Mouse (Mus musculus) neural tube, embryonic 15.5 days (tissue): Measurements from ENCODE around the gene B3glct. TPM values are rescaled to one million over a fixed set of nuclear protein-coding genes. Genes with fewer than 3 reads are reported as not detected.

Experiments used
- ATAC-seq: fragments of 200-750 bp; cut with Nextera tagmentation; 2 replicates; pipeline ENCODE4 v1.8.0; 2017; ENCODE audit warnings: mild to moderate bottlenecking, moderate TSS enrichment, moderate library complexity; ENCODE audit not compliant: low FRiP score
- H3K27ac ChIP-seq: fragments of 300-500 bp; sonication (generic); replicated peaks from 2 replicates; pipeline ENCODE4 v1.5.1; 2015; ENCODE audit warnings: mild to moderate bottlenecking, inconsistent platforms
- H3K27me3 ChIP-seq: fragments of 300-500 bp; sonication (generic); replicated peaks from 2 replicates; pipeline ENCODE4 v1.6.1; 2015; ENCODE audit warnings: inconsistent platforms
- H3K36me3 ChIP-seq: fragments of 300-500 bp; sonication (generic); 2 replicates; pipeline ENCODE4 v1.6.1; 2015; ENCODE audit warnings: inconsistent platforms
- H3K4me1 ChIP-seq: fragments of 300-500 bp; sonication (generic); 2 replicates; pipeline ENCODE4 v1.6.1; 2015; ENCODE audit warnings: inconsistent platforms
- H3K4me2 ChIP-seq: fragments of 300-500 bp; sonication (generic); 2 replicates; pipeline ENCODE4 v1.6.1; 2015; ENCODE audit warnings: inconsistent platforms, mild to moderate bottlenecking, moderate library complexity
- H3K4me3 ChIP-seq: fragments of 300-500 bp; sonication (generic); replicated peaks from 2 replicates; pipeline ENCODE4 v1.5.1; 2015; ENCODE audit warnings: mild to moderate bottlenecking, inconsistent platforms
- H3K9ac ChIP-seq: fragments of 300-500 bp; sonication (generic); replicated peaks from 2 replicates; pipeline ENCODE4 v1.6.1; 2015; ENCODE audit warnings: mild to moderate bottlenecking, inconsistent platforms
- H3K9me3 ChIP-seq: fragments of 300-500 bp; sonication (generic); replicated peaks from 2 replicates; pipeline ENCODE4 v1.6.1; 2016; ENCODE audit warnings: inconsistent platforms
- WGBS: fragments of 180-500 bp; shearing (Covaris S2); methylation state at CpG from one replicate; pipeline ENCODE4 v1.1.7; 2015; ENCODE audit warnings: mixed read lengths; 5-methylcytosine and 5-hydroxymethylcytosine counted together
- polyA plus RNA-seq: library from polyadenylated mRNA; unstranded; fragments of >200 nt; fragmentation: Nextera tagmentation; extraction: Ambion mirVana; gene quantifications from 2 replicates; pipeline ENCODE4 v1.2.1, GENCODE M21; 2015

Gene B3glct
- polyA plus RNA-seq: 13.9 and 14.6 TPM in 2 replicates

DNA sequence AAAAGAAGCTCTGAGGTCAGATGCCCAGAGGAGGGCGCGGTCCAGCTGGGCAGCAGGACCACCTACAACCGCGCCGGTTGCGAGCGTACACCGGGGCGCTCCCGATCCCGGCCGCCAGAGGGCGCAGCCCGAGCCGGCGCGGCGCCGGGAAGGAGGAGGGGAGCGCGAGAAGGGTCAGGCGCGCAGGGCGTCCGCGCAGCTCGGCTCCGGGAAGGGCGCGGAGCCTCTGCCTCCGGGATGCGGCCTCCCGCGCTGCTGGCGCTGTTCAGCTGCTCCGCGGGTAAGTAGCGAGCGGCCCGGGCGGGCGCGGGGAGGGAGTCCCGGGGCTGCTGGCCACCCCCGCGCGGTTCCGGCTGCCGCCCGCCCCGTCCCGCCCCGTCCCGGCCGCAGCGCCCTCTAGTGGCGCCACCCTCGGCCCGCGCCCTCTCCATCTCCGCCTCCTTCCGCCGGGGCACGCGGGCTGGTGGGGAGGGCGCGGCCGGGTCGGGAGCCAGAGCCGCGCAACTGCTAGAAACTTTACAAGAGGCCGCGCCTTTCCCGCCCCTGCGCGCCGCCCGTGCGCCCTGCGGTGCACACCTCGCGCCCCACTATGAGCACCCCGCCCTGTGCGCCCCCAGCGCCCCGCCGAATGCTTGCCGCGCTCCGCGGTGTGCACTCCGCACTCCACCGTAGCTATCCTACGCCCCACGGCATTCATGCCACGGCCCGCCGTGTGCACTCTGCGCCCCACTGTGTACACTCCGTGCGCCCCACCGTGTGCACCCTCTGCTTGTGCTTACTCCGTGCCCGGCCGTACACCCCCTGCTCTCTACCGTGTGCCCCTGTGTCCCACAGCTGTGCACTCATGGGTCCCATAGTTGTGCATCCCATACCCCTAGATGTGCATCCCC, at the start of gene B3glct:
TSS of gene B3glct (plus strand) at position 131 of the 890 bp plus-strand sequence.
- Histone ChIP-seq H3K9me3 (no peaks in the 10 kb centered on the region), H3K27me3 (no peaks in the 10 kb centered on the region), H3K9ac (peak within 1 kb of the TSS; percentile 68), H3K4me2 (peak within 1 kb of the TSS; percentile 98), H3K36me3 (no peaks in the 10 kb centered on the region), H3K4me3 (peak within 1 kb of the TSS; percentile 78), H3K4me1 (peaks cover 14% of the 10 kb centered on the region), H3K27ac (peak within 1 kb of the TSS; percentile 77)
- peak; percentile 91 for ATAC-seq
- WGBS: under 1% methylated on average over 71 of the region's 106 CpGs

DNA sequence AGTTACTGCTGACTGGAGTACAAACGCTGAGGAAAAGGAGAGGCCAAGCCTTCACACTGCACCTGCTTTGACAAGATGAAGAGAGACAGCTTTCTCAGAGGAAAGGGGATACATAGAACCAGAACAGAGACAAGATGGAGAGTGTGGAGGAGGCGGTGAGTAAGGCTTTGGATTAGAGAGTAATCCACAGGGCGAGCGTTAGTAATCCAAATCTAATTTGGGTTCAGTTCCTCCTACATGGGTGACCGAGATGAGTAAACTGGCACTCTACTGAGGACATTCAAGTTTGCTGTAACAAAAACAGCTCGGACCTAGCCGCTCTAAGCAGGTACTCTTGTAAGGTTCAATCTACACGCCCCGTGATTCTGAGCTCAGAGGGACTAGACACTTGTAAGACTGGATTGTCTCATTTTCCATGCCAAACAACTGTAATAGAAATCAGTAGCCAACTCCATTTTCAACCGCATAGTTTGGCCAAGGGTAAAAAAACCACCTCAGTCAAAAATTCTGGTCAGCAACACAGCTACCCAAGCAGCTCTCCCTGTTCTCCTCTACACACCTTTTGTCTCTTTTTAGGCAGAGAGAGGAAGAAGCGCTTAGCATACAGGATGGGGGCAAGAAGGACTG, 43.5 kb upstream of the B3glct start:
- Histone ChIP-seq H3K27ac (no peak overlapping the region), H3K9ac (peak overlapping the region; percentile 77), H3K27me3 (no peaks in the 10 kb centered on the region), H3K4me1 (peaks cover 28% of the 10 kb centered on the region), H3K36me3 (peaks cover 35% of the 10 kb centered on the region), H3K4me2 (peak overlapping the region; percentile 81), H3K4me3 (peak overlapping the region; percentile 66), H3K9me3 (no peaks in the 10 kb centered on the region)
- WGBS: 76% methylated on average over 11 of the region's 11 CpGs
- no peak for ATAC-seq

DNA sequence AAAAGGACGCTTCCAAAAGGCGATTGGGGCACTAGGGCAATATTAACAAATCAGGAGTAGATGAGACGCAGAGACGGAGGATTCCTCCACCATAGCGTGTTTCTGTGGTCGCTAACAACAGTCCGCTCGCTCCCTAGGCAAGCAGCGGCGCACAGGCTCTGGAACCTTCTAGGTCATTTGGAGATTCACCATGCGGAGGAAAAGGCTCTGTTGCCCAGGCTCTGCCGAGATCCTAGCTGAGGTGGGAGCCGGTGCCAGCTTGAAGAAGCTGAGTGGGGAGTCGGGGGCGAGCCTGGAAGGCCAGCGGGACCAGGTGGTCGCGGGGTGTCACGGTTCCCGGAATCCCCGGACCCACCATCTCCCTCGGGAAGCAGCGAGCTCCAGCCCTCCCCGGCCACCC, 42.5 kb upstream of the B3glct start:
- Histone ChIP-seq H3K36me3 (peaks cover 25% of the 10 kb centered on the region), H3K4me1 (peaks cover 28% of the 10 kb centered on the region), H3K9me3 (no peaks in the 10 kb centered on the region), H3K27ac (peak overlapping the region; percentile 90), H3K4me3 (peak overlapping the region; percentile 66), H3K27me3 (no peaks in the 10 kb centered on the region), H3K9ac (peak overlapping the region; percentile 77), H3K4me2 (peak overlapping the region; percentile 81)
- ATAC-seq: peak; percentile 9
- WGBS: under 1% methylated on average over 24 of the region's 24 CpGs

DNA sequence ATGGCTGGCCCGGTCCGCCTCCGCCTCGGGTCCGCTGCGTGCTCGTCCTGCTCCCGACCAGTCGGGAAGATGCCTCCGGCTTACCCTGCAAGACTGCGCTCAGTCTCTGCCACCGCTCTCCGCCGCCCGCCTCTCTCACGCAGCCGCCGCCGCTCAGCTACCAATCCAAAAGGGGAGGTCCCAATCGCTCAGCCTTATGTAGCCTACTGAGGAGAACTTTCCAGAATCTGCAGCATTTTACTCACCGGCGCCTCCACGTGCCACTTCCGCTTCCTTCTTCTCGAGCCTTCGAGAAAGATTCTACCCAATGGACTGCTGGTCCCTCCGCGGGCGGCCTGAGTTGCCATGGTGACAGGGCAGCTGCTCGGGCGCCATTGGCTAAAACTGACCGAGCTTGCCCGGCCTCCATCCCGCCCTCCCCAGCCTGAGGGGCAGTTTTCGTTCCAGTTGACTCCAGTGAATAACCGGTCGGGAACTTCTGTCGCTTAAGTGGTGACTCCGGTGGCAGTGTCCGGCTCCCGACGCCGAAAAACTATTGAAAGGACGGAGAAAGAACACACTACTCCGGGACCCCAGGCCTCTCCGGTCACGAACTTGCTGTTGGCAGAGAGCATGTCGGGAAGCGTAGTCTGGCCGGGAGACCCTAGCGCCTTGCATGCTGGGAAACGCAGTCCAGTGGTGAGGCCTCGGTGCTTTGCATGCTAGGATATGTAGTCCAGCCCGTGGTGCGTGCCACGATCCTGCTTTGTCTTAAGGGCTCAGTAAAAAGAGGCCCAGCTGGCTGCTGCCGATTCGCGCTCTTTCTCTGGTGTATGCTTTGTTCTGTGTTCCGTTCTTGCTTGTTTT, 41.7 kb upstream of the B3glct start, which contains the start of gene Hsph1:
TSS of gene Hsph1 (minus strand) at position 302 of the 846 bp plus-strand sequence.
- peak within 1 kb of the TSS; percentile 77 for H3K9ac ChIP-seq
- H3K36me3 ChIP-seq: peaks cover 18% of the 10 kb centered on the region
- H3K9me3 ChIP-seq: no peaks in the 10 kb centered on the region
- peak; percentile 98 for ATAC-seq
- peak within 1 kb of the TSS; percentile 66 for H3K4me3 ChIP-seq
- H3K4me1 ChIP-seq: peaks cover 28% of the 10 kb centered on the region
- WGBS: under 1% methylated on average over 60 of the region's 60 CpGs
- no peaks in the 10 kb centered on the region for H3K27me3 ChIP-seq
- peak within 1 kb of the TSS; percentile 81 for H3K4me2 ChIP-seq
- H3K27ac ChIP-seq: peak within 1 kb of the TSS; percentile 90

DNA sequence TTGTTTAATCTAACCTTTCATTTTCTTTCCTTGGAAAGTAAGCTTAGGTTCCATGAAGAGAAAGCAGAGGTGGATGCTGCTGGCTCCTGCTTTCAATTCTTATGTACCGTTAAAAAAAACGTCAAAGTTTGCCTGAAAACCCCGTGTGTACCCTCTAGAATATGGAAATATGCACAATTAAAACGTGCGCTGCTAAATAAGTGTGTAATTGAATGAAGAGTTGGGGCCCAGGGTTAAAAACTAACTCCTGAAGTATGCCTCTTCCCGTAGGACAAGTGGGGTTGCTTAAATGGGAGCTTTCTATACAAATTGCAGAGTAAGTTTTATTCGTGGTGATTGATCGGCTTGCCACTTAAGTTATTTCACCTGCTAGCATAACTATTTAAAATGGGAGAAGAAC, 40.7 kb upstream of the B3glct start:
- H3K4me3 ChIP-seq: peak overlapping the region; percentile 6; the same call in 1 of the 2 replicates
- 53% methylated on average over 8 of the region's 8 CpGs for WGBS

DNA sequence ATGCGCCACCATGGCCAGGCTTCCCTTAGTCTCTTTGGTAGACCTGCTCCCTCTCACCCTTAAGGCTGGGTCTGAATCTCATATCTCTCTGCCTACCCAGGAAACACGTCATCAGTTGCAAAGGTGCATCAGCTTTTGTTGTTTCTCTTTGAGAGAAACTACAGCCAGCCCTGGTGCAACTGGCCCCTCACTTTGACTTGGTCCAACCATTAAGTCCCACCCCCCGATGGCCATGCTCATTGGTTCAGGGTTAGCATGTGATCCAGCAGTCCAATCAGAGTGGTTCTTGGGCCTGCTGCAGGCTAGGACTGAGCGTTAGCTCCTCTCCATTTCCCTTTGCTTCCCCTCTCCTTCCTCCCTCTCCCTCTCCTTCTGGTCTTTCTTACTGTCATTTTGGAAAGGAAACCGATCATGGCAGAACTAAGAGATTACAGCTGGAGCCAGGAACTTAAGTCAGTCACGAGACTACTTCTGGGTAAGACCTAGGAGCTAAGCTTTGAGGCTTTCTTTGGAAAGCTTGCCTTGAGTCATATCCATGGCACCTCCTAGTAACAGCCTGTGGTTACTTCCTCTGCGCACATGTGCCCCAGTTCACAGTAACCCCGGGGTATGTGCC, 36.6 kb upstream of the B3glct start:
- H3K9ac ChIP-seq: no peak overlapping the region
- 91% methylated on average over 8 of the region's 8 CpGs for WGBS
- no peak overlapping the region for H3K27ac ChIP-seq
- H3K9me3 ChIP-seq: no peaks in the 10 kb centered on the region
- ATAC-seq: no peak
- no peaks in the 10 kb centered on the region for H3K27me3 ChIP-seq
- H3K4me1 ChIP-seq: peaks cover 4% of the 10 kb centered on the region; the same call in 1 of the 2 replicates
- H3K36me3 ChIP-seq: no peaks in the 10 kb centered on the region
- no peak overlapping the region for H3K4me3 ChIP-seq
- H3K4me2 ChIP-seq: no peak overlapping the region

More for the DNA sequence above, 40.7 kb upstream of the B3glct start:
- H3K27me3 ChIP-seq: no peaks in the 10 kb centered on the region
- no peak for ATAC-seq
- peak overlapping the region; percentile 81 for H3K4me2 ChIP-seq
- no peaks in the 10 kb centered on the region for H3K9me3 ChIP-seq
- peaks cover 8% of the 10 kb centered on the region; the same call in 1 of the 2 replicates for H3K36me3 ChIP-seq
- H3K4me1 ChIP-seq: peaks cover 28% of the 10 kb centered on the region
- peak overlapping the region; percentile 53; the same call in 1 of the 2 replicates for H3K9ac ChIP-seq
- H3K27ac ChIP-seq: peak overlapping the region; percentile 90; the same call in 1 of the 2 replicates

DNA sequence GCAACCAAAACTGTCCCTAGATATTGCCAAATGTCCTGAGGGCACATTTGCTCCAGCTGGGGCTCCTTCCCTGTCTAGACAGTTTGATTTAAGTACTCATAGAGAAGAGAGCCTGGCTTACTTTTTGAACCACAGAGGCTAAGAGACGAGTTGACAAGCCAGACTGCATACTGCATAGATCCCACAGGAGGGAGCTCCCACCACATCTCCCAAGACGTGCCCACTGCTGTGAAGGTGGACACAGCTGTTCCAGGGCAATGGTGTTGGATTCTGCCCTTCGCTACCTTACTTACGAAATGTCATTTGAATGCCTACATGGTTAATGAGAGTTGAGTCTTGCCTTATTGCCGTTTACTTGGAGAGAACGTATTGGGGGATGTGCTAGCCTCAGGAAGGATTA, 35.7 kb upstream of the B3glct start:
- Histone ChIP-seq H3K9ac (no peak overlapping the region), H3K4me3 (no peak overlapping the region), H3K27me3 (no peaks in the 10 kb centered on the region), H3K4me2 (no peak overlapping the region), H3K27ac (no peak overlapping the region), H3K9me3 (no peaks in the 10 kb centered on the region), H3K4me1 (peaks cover 5% of the 10 kb centered on the region; the same call in 1 of the 2 replicates), H3K36me3 (no peaks in the 10 kb centered on the region)
- ATAC-seq: no peak
- 49% methylated on average over 6 of the region's 6 CpGs for WGBS

DNA sequence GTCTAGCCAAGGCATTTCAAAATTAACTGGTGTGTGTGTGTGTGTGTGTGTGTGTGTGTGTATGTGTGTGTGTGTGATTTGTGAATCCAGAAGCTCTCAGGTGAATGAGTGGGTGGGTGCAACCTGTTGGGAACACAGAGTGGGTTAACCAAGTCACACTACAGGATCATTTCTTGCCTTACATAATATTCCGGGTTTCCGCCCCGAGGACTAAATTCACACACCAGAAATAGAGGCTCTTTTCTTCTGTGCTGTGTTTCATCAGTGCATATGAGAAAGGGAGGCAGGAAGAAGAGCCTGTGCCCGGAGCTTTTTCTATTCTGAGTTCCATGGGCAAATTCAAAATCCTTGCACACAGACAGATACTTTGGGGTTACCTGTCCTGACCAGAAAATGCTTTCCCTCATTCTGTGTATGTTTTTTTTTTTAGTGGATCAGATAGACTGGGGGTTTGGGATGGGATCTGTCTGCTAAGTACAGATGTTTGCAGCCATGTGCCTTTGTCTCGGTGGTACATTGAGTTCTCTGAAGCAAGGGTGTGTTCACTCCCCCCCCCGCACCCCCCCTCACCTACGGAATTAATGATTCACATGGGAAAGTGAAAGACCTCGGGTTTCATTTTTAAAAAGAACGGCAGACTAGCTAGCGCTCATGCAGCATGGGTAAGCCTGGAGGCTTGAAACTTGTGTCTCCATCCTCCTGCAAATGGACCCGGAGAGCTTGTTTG, 35.1 kb upstream of the B3glct start:
- peaks cover 8% of the 10 kb centered on the region; the same call in 1 of the 2 replicates for H3K4me1 ChIP-seq
- H3K36me3 ChIP-seq: no peaks in the 10 kb centered on the region
- no peaks in the 10 kb centered on the region for H3K9me3 ChIP-seq
- H3K27ac ChIP-seq: no peak overlapping the region
- no peak overlapping the region for H3K9ac ChIP-seq
- H3K4me2 ChIP-seq: no peak overlapping the region
- no peak overlapping the region for H3K4me3 ChIP-seq
- whole genome bisulfite sequencing: 85% methylated on average over 11 of the region's 11 CpGs
- no peaks in the 10 kb centered on the region for H3K27me3 ChIP-seq
- ATAC-seq: no peak

DNA sequence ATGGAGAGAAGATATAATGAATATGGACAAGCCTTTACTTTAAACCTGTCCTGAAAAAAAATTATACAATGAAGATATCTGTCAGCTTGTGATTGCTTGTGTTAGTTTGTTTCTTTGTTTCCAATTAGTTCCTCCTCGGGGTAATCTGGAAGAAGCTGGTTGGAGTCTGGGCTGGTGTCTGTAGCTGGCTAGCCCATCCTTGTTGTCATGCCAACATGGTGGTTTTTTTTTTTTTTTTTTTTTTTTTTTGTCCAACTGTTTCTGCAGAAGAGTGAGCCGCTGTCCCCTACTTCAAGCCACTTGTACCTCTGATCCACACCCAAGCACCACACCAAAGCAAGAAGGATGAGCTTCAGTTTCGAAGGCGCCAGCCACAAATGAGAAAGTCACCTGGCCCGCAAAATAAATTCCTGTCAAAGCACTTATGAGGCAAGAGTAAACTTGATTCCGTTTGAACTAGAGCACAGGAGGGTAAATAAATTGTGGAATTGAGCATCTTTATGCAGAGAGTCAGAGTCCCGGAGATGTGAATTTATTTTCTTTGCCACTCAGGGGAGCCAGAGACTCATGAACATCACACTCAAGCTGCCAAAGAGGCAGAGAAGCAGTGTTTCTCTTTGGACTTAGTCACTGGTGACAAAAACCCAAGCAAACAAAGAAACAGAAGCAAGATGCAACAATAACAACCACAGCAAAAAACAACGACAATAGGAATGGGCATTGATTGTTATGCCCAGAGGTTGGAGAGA, 30.5 kb upstream of the B3glct start:
- Histone ChIP-seq H3K27ac (peak overlapping the region; percentile 34; the same call in 1 of the 2 replicates), H3K36me3 (no peaks in the 10 kb centered on the region), H3K27me3 (no peaks in the 10 kb centered on the region), H3K4me1 (peaks cover 11% of the 10 kb centered on the region; the same call in 1 of the 2 replicates), H3K9ac (no peak overlapping the region), H3K9me3 (no peaks in the 10 kb centered on the region), H3K4me3 (no peak overlapping the region), H3K4me2 (no peak overlapping the region)
- WGBS: 54% methylated on average over 8 of the region's 8 CpGs
- peak; percentile 34; the same call in 1 of the 2 replicates for ATAC-seq

DNA sequence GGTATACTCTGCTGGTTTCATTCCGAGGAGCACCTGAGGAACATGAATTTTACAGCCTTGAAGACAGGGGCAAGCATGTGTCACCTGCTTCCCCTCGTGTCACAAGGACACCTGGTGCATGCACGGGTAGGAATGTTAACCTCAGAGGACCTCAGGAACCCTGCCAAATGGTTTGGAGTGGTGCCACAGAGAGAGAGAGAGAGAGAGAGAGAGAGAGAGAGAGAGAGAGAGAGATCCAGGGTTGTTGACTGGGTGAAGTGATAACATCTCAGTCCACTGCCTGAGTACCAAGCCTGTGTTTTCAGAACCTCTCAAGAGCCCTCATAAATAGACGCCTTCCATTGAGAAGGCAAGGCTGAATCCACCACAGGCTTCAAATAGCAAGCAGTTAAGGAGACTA, 29.8 kb upstream of the B3glct start:
- Histone ChIP-seq H3K9me3 (no peaks in the 10 kb centered on the region), H3K27me3 (no peaks in the 10 kb centered on the region), H3K4me3 (no peak overlapping the region), H3K4me2 (no peak overlapping the region), H3K27ac (peak overlapping the region; percentile 34; the same call in 1 of the 2 replicates), H3K4me1 (peaks cover 11% of the 10 kb centered on the region; the same call in 1 of the 2 replicates), H3K9ac (no peak overlapping the region), H3K36me3 (no peaks in the 10 kb centered on the region)
- WGBS: 65% methylated on average over 4 of the region's 4 CpGs
- ATAC-seq: no peak
